Comparison of ENCODE assay signal across 24 mouse cellular contexts in the genomic region with DNA sequence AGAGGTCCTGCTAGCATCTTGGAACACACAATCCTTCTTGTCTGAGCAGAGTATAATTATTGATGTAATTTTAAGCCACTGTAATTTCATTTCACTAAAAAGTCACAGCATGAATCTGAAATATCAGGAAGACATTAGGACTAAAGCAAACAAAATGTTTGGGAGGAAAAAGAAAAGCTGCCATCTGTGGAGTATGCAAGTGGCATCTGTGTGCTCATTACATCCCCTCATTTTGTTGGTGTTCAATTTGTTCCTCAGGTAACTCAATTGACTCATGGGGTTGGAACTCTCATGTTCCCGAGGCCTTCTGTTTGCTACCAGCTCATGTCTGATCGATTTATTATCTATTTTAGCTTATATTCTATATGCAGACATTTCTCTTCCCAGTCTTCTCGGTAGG.
"Had no signal": no experiment of that assay in that cellular context is flagged by ENCODE, and none has a peak within 500 bp of the region (broad histone marks: within the 10 kb centered on the region; RNA-seq: fewer than 3 reads in every experiment).

No protein-coding gene starts in this region.

- H3K36me3 ChIP-seq: limb, embryonic 12.5 days; limb, embryonic 15.5 days; midbrain, embryonic 10.5 days; midbrain, embryonic 13.5 days; neural tube, embryonic 13.5 days had no signal

- H3K9ac ChIP-seq: limb, embryonic 12.5 days; limb, embryonic 15.5 days; liver, embryonic 14.5 days; liver, postnatal 0 days; lung, embryonic 14.5 days; midbrain, embryonic 13.5 days; neural tube, embryonic 13.5 days had no signal

- DNase-seq: kidney, adult 2 months; kidney, postnatal 36 days; left cerebral cortex, postnatal 4 days; liver, postnatal 0 days; lung, embryonic 14.5 days; lung, postnatal 36 days; retina, postnatal 1 day; right cerebral cortex, postnatal 25 days; spleen, adult 18-20 months; thymus, postnatal 25 days had no signal

- H3K4me3 ChIP-seq: left cerebral cortex, adult 2 months; limb, embryonic 12.5 days; limb, embryonic 15.5 days; megakaryocyte, embryonic 14.5 days; midbrain, embryonic 10.5 days; midbrain, embryonic 13.5 days; myocyte; neural tube, embryonic 13.5 days had no signal

- H3K4me2 ChIP-seq: limb, embryonic 12.5 days; limb, embryonic 15.5 days; liver, embryonic 11.5 days; lung, embryonic 14.5 days; midbrain, embryonic 13.5 days; neural tube, embryonic 13.5 days had no signal

- H3K4me1 ChIP-seq: limb, embryonic 12.5 days; megakaryocyte, embryonic 14.5 days; midbrain, embryonic 10.5 days; midbrain, embryonic 13.5 days; neural tube, embryonic 13.5 days had no signal

- H3K27me3 ChIP-seq: limb, embryonic 12.5 days; limb, embryonic 15.5 days; midbrain, embryonic 13.5 days; neural tube, embryonic 13.5 days had no signal

- ATAC-seq: intestine, postnatal 0 days; liver, postnatal 0 days; lung, postnatal 0 days; midbrain, embryonic 13.5 days; midbrain, embryonic 16.5 days had no signal

- H3K9me3 ChIP-seq: limb, embryonic 15.5 days; megakaryocyte, embryonic 14.5 days; midbrain, embryonic 10.5 days; midbrain, embryonic 13.5 days; neural tube, embryonic 13.5 days had no signal

- H3K27ac ChIP-seq: kidney, postnatal 0 days; left cerebral cortex, adult 2 months; limb, embryonic 12.5 days; limb, embryonic 15.5 days; liver, embryonic 14.5 days; midbrain, embryonic 10.5 days; midbrain, embryonic 13.5 days; neural tube, embryonic 13.5 days had no signal
